Comparison of ENCODE assay signal across 8 mouse cellular contexts in genomic region chr14:58937791-58938600, GRCm38 (mm10).
DNase-seq lines count a peak whose midpoint lies in the region; ATAC-seq lines count a peak whose summit lies in the region.
"Had no signal": no experiment of that assay in that cellular context is flagged by ENCODE, and none has a peak within 500 bp of the region (broad histone marks: within the 10 kb centered on the region; RNA-seq: fewer than 3 reads in every experiment).

No protein-coding gene starts in this region.

- peak; percentile 10 for DNase-seq in ovary, postnatal 36 days (ENCODE audit: low spot score)
- DNase-seq in ovary, adult 18-20 months (ENCODE audit: low spot score) = no peak
- DNase-seq in cerebellum, postnatal 10 days = peak; percentile 81 to 87
- DNase-seq in neural tube, embryonic 10.5 days (ENCODE audit: extremely low spot score, low spot score) = peak; percentile 27
- DNase-seq in spleen, adult 18-20 months = no peak

- no peaks in the 10 kb centered on the region for H3K9me3 ChIP-seq in hindbrain, embryonic 15.5 days
- H3K9me3 ChIP-seq: embryonic facial prominence, embryonic 13.5 days had no signal

- no peak overlapping the region for H3K9ac ChIP-seq in hindbrain, embryonic 15.5 days
- H3K9ac ChIP-seq: embryonic facial prominence, embryonic 13.5 days had no signal

- H3K27me3 ChIP-seq in hindbrain, embryonic 15.5 days = no peaks in the 10 kb centered on the region
- H3K27me3 ChIP-seq: embryonic facial prominence, embryonic 13.5 days had no signal

- 37% methylated on average over 12 of the region's 12 CpGs for WGBS in hindbrain, embryonic 15.5 days

- no peaks in the 10 kb centered on the region for H3K36me3 ChIP-seq in hindbrain, embryonic 15.5 days
- H3K36me3 ChIP-seq: embryonic facial prominence, embryonic 13.5 days had no signal

- peaks cover 9% of the 10 kb centered on the region for H3K4me1 ChIP-seq in hindbrain, embryonic 15.5 days (replicated peaks)

- H3K27ac ChIP-seq in hindbrain, embryonic 15.5 days (replicated peaks) = no peak overlapping the region
- H3K27ac ChIP-seq: embryonic facial prominence, embryonic 13.5 days had no signal

- ATAC-seq in hindbrain, embryonic 15.5 days (ENCODE audit: low FRiP score, low read depth) = peak; percentile 56; the same call in 1 of the 2 replicates
- no peak for ATAC-seq in megakaryocyte-erythroid progenitor cell, adult 5-6 weeks (replicated peaks; ENCODE audit: low FRiP score, low TSS enrichment, poor library complexity, severe bottlenecking)

- H3K4me3 ChIP-seq in hindbrain, embryonic 15.5 days = no peak overlapping the region
- H3K4me3 ChIP-seq: embryonic facial prominence, embryonic 13.5 days had no signal

- H3K4me2 ChIP-seq in hindbrain, embryonic 15.5 days = peak overlapping the region; percentile 42
- H3K4me2 ChIP-seq: embryonic facial prominence, embryonic 13.5 days had no signal

Comparison
In these comparisons a context has a peak if more than half of its experiments do, and no peak if none do; other contexts are left out.
1. DNase-seq: peak in ovary, postnatal 36 days (single experiment), cerebellum, postnatal 10 days (2 of 2) and neural tube, embryonic 10.5 days (single experiment); none in ovary, adult 18-20 months (single experiment) and spleen, adult 18-20 months (0 of 2).